Mouse (Mus musculus): ENCODE measurements around the gene Pkd1.

Gene Pkd1

DNA sequence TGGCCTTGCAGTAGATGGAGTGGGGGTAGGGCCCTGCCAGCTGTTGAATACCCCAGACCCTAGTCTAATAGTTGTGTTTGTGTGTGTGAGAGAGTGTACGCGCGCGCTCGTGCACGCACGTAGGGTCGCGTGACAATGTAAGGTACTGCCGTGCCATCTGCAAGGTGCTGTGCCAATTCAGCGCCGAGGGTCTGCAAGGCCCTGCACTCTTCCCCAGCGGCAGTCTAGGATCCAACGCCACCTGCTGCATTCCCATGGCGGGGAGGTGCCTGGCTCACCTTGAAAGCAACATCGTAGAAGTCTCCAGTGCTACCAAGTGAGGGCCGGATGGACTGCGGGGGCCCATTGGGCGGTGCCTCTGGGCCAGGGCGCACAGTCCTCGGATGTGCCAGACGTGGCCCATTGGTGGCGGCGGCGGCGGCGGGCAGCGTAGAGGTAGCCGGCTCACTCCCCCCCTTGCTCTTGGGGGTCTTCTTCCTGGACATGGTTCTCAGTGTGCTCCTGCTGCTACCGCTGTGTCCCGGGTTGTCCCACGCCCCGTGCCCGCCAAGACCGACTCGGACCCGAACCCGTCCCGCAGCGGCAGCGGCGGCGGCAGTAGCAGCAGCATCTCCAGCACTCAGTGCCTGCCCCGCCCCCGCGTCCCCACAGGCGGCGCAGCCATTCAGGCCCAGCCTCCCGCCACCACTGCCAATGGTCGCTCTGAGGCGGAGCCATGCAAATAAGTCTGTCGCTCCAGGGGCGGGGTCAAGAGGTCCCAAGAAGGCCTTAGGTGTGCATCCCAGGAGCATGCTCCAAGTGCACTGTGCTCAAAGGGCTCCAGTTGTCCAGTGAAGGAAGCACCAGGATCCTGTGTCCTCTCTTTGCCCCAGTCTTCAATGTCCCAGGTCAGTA is 16.3 kb upstream of the Pkd1 start:
- peak; percentile 89 for DNase-seq (ENCODE audit: extremely low spot score)

DNA sequence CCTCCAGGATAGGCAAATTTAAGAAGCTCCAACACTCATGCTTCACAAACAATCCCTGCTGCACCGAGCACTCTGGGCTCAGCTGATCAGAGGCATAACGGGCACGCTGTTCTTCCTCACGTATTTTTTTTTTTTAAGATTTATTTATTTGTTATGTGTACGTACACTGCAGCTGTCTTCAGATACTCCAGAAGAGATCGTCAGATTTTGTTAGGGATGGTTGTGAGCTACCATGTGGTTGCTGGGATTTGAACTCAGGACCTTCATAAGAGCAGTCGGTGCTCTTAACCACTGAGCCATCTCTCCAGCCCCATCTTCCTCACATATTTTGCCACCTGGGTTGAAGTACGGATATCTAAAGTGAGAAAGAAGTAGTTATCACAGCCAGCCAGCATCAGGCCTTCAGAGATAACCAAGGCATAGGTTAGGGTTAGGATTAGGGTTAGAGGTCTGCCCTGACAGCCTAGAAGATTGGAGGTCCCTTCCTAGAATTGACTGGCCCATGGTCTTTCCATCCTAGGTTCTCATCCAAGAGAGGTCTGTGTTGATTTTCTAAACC is 15.4 kb upstream of the Pkd1 start, which contains the start of gene Rab26:
Gene Rab26, minus strand, starts transcription at position 51 of the 559 bp plus-strand sequence.
- no peak for DNase-seq (ENCODE audit: extremely low spot score)

DNA sequence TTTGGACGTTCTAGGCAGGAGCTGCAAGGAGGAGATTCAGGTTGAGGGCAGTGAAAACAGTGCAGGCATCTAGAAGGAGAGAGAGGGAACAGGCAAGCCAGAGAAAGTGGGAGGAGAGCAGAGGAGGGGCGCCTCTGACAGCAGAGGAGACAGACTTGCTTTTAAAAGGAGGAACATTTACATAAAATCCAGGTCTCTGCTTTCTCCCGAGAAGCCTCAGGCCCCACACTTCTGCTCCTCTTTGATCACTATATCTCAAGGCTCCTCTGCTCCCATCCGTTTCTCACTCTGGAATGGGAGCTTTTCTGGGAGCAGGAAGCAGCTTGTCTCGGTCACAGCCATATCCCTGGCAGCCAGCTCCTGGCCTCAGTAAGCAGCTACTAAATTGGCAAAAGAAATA is 14.3 kb upstream of the Pkd1 start:
- DNase-seq (ENCODE audit: extremely low spot score): no peak

DNA sequence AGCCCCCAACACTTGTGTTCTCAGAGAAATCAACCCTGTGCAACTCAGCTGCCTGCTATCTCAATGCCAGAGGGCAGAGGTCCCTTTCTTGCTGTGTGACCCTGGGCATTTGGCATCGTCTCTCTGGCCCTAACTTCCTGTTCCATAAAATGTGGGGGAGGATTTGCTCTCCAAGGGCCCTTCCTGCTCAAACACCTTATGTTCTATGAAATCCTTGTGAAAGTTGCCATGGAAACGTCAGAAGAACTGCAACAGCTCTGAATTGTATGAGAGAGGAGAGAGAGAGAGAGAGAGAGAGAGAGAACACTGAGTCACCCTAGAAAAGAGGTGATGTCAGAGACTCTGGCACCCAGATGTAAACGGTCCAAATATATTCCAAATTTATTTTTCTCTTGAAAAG is 12.1 kb upstream of the Pkd1 start:
- no peak for DNase-seq (ENCODE audit: extremely low spot score)

DNA sequence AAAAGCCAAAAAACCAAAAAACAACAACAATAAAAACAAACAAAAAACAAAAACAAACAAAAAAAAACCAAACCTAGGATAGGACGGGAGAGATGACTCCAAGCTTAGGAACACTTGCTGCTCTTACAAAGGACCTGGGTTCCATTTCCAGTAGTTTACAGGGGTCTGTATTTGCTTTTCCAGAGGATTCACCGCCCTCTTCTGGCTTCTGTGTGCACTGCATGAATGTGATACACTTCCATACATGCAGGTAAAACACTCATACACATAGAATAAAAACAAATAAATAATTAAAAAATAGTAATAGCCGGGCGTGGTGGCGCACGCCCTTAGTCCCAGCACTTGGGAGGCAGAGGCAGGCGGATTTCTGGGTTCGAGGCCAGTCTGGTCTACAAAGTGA is 10.7 kb upstream of the Pkd1 start:
- DNase-seq (ENCODE audit: extremely low spot score): peak; percentile 49

DNA sequence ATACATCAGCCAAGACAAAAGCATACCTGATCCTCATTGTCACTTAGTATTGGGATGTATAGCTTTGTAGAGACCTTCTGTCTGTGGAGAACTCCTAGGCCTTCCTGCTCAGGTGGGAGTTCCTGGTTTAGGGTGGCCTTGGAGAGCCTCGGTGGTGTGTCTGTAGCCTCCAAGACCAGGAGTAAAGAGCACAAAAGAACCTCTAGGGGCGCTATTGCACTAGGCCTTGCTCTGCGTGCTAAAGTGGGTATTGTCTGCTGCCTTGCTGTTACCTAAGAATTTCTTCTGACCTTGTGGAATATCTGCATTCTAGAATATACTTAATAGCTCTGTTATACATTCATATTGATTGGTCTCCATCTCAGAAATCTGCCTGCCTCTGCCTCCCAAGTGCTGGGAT is 9.3 kb upstream of the Pkd1 start:
- DNase-seq (ENCODE audit: extremely low spot score): peak; percentile 49

DNA sequence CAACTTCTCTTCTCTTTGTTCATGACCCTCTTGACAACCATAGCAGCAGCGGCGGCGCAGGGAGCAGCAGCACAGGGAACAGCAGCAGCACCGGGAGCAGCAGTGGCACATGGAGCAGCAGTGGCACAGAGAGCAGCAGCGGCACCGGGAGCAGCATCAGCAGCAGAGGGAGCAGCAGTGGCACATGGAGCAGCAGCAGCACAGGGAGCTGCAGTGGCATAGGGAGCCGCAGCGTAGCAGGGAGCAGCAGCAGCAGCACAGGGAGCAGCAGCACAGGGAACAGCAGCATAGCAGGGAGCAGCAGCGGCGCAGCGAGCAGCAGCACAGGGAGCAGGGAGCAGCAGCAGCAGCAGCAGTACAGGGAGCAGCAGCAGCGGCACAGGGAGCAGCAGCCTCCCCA is 5.0 kb upstream of the Pkd1 start:
- peak; percentile 17 for DNase-seq (ENCODE audit: extremely low spot score)

DNA sequence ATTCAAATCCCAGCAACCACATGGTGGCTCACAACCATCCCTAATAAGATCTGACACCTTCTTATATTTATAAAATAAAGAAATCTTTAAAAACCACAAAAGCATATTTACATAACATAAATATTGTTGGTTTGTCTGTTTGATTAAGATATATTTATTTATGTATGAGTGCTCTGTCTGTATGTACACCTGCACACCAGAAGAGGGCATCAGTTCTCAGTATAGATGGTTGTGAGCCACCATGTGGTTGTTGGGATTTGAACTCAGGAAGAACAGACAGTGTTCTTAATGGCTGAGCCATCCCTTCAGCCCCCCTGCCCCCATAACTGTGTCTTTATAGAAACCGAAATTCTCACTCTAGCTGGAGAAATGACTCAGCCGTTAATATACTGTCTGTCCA is 4.4 kb upstream of the Pkd1 start:
- no peak for DNase-seq (ENCODE audit: extremely low spot score)

DNA sequence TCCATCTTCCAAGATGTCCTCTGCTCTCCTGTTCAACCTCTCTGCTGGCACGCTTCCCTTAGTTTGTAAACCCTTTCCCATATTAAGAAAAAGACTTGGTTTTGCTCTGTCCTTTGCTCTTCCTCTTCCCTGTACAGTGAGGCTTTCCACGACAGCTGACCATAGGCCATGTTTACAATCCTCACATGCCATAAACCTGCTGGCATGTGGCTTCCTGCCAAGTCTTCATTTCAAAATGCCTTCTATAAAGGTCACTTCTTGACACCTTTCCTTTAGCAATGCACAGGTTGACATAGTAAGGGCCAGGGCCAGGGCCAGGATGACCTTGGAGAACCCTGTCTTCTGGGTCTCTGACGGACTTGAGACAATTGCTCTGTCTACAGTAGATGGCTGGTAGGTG is 3.4 kb upstream of the Pkd1 start:
- DNase-seq (ENCODE audit: extremely low spot score): no peak

DNA sequence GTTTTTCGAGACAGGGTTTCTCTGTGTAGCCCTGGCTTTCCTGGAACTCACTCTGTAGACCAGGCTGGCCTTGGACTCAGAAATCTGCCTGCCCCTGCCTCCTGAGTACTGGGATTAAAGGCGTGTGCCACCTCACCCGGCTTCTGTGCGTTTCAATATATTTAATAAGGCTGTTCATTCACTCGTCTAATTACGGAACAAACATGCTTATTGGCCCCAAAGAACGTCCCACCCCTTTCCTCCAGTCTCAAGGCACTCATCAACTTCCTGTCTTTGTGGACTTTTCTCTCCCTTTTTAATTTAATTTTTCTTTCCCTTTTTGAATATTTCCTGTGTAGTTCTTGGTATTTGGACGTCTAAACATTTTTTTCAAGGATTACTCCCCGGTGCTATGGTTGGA is 1.2 kb upstream of the Pkd1 start:
- no peak for DNase-seq (ENCODE audit: extremely low spot score)

DNA sequence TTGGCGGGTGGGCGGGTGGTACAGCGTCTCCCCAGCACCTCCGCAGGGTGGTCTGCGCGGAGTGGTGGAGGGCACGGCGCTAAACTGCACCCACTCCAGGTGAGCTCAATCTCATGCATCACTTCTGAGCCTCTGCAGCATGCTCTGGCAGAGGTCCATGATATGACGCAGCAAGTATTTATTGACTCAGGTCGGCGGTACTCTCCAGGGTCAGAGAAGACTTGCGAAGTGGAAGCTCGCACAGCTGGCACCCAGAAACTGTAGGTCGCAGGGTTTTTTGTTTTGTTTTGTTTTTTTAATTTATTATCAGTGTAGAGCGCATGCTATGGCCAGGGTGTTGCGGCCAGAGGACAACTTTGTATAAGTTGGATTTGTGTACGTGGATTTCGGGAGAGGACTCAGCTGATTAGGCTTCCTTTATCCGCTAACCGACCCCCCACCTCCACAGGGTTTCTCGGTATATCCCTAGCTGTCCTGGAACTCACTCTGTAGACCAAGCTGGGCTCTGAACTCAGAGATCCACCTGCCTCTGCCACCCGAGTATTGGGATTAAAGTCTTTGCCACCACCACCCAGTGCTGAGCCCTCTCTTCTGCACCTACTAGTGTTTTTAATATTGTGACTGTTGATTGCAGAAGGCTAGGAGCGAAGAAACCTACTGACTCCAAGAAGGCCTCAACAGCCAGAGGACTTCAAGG is 565 bp upstream of the Pkd1 start:
- no peak for DNase-seq (ENCODE audit: extremely low spot score)

DNA sequence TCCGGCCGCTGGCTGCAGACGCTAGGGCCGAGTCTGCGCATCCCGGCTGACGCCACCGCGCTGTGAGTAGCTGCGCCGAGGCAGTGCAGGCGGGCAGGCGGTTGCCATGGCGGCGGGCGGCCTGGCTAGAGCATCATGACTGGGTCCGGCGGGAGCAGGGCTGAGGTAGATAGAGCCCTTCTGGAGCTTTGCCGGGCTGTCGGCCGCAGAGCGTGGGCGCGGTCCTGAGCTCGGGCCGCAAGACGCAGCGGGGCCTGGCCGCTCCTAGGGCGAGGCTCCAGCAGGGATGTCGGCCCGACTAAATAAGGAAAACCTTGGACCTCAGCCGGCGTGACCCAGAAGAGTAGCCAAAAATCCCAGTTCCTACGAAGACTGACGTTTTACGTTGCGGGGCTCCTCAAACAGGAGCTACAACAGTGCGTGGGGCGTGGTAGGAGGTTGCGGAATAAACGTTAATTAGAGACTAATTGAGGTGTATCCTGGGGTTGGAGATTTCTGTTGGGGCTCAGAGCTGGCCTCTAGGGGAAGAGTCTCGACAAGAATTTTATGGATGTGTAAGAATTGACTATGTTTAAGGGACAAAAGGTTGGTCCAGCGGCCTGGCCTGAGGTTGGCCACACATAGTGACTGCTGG is 899 bp downstream of the Pkd1 start:
- DNase-seq (ENCODE audit: extremely low spot score): no peak

DNA sequence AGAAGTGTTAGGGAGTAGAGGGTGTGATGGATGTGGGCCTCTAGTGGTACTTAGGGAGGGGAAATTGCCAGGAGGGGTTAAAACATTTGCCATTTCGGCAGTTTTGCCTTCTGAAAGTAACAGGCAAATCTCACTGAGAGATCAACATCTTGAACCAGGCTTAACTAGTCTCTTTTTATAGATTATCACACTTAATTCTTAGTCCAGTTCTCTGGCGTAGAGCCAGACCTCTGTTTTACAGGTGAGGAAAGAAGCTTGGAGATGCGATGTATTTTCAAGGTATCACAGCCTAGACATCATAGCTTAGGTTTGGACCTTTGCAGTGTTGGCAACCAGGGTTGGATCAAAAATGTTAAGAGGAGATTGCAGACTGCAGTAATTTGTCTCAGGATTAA is 1.4 kb downstream of the Pkd1 start:
- no peak for DNase-seq (ENCODE audit: extremely low spot score)

DNA sequence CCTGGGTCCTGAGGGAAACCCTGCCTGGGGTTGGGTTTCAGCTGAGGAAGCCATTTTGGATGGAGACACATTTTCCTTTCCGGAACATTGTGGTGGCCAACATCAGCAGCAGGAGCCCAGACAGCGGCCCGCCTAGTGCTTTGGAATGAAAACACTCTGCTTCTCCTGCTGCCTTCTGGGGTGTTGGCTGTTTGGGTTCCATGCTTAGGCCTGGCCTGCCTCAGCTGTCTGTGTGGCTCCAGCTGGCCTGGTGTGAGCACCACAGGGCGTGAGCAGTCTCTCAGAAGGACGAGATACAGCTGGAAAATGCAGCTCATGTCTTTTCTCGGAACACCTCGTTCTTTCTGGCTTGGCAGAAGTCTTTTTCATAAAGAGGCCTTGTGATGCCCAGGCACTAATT is 7.5 kb downstream of the Pkd1 start:
- no peak for DNase-seq (ENCODE audit: extremely low spot score)

DNA sequence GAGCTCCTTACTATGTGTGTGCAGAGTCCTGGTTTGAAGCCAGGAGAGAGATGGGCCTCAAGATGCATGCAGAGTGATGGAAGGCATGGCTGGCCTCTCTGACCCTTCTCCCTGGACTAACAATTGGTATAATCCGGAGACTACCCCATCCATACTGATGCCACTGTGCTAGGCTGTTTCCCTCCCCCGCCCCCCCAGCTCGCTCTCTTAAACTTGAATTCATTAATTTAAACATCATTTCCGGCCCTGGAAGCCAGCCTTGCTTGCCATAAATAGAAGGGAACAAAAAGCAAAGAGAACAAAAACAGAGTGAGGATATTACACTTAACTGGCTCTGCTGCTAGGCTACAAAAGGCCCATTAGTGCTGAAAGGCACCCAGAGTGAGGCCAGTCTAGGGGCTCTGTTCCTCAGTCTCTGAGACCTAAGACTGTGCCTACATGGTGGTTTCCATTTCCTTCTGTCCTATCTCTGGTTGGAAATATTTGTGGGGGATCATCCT is 9.0 kb downstream of the Pkd1 start:
- peak; percentile 19 for DNase-seq (ENCODE audit: extremely low spot score)

DNA sequence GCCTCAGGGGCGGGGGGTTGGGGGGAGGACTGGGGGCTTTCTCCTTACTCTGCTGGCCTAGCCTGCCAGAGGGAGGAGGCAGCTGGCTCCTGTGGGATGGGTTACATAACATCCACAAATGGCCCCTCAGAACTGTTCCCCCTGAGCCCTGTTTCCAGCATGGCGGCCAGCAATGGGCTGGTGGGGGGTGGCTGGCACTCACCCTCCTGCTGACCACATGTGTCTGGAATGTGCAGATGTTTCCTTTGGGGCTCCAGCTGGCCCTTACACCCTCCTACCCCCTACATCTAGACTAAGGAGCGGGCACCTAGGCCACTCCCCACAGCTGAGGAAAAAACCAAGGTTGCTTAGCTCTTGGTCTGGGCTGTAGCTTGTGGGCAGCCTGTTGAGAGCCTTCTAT is 9.5 kb downstream of the Pkd1 start:
- no peak for DNase-seq (ENCODE audit: extremely low spot score)

DNA sequence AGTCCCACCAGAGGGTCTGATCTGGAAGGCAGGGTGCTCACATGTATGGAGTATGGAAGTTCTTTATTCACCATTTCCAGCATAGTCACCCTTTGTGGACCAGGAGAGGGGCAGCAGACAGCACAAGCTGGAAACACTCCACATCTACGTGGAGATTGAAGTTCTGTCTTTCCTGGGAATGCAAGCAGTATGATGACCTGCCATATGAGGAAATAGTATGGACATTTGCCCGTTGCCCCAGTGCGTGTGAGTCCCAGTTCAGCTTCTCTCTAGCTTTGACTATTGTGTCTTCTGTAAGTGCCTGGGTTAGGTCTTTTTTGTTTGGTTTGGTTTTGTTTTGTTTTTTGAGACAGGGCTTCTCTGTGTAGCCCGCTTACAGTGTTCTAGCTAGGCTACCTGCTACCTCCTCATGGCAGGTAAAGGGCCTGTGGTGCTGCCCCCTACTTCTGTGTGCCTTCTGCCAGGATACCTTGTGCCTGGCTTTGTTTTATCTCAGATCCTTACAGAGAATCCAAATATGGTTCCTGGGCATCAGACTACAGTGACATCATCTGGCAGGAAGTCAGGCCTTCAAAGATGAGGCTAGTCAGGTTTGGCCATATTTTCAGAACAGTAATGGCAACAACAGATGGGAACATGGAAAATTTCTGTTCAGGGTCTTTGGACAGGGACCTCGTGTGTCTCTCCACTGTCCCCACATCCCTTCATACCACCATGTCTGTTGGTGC is 10.8 kb downstream of the Pkd1 start:
- no peak for DNase-seq (ENCODE audit: extremely low spot score)

DNA sequence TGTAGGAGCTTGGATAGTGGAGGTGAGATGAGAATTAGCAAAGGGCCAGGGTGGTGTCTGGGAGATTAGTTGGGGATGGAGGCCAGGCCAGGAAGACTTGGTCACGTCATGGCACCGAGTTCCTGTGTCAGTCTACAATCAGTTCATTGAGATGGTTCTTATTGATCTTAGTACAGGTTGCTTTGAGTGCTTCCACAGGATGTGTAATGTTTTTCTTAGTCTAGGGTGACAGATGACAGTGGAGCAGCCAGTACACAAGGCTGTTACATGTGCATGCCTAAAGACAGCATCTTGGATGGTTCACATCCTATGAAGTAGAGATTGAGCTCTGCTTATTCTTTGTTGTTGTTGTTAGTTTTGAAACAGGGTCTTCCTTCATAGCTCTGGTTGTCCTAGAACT is 12.0 kb downstream of the Pkd1 start:
- DNase-seq (ENCODE audit: extremely low spot score): no peak

DNA sequence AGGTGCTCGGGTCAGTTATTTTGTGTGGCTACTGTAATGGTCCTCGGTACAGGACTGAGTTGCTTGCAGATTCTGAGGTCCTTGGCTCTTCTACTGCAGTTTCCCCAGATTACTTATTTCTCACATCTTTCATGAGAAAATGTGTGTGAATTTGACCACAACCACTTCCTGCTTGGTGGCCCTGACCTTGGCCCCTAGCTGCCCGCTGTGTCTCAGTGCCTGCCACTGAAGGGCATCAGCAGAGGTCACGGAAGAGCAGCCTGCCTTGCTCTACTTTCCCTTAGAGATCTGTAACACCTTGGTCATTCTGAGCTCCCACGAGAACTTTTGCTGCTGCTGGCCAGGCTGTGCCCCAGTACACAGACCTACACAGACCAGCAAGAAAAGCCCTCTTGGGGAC is 14.0 kb downstream of the Pkd1 start:
- no peak for DNase-seq (ENCODE audit: extremely low spot score)

DNA sequence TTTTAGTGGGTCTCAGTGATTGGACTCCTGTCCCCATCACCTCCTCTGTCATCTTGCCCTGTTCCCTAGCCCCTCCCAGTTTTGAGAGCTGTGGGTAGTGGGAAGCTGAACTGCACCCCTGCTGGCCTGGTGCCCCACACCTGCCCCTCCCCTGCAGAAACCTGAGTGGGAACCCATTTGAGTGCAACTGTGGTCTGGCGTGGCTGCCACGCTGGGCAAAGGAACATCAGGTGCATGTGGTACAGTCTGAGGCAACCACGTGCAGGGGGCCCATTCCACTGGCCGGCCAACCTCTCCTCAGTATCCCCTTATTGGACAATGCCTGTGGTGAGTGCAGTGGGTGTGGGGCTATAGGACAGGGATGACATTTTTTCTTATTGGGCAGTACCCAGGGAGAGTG is 14.8 kb downstream of the Pkd1 start:
- DNase-seq (ENCODE audit: extremely low spot score): no peak

DNA sequence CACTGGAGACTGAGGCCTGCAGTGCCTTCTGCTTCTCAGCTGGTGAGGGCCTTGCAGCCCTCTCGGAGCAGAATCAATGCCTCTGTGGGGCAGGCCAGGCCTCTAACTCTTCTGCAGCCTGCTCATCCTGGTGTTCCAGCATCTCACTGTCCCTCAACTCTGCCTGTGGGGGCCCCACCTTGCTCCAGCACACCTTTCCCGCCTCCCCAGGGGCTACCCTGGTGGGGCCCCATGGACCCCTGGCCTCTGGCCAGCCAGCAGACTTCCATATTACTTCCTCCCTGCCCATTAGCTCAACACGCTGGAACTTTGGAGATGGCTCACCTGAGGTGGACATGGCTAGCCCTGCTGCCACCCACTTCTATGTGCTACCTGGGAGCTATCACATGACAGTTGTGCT is 15.5 kb downstream of the Pkd1 start:
- no peak for DNase-seq (ENCODE audit: extremely low spot score)

DNA sequence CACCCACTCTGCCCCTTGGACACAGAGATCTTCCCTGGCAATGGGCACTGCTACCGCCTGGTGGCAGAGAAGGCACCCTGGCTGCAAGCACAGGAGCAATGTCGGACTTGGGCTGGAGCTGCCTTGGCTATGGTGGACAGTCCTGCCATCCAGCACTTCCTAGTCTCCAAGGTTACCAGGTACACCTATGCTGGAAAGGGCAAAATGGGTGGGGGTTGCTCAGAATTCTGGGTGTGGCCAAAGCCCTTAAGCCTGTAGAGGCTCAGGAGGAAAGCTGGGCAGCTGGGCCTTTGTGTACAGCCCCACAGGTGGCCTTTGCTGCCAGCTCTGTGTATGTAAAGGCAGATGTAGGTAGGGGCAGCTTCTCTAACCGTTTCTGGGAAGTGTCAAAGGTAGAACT is 16.2 kb downstream of the Pkd1 start:
- DNase-seq (ENCODE audit: extremely low spot score): no peak

All from embryo, embryonic 9.5 days (tissue).